Mouse (Mus musculus) lung, embryonic 16.5 days (tissue): ENCODE measurements around the gene Glod5. TPM values are rescaled to one million over a fixed set of nuclear protein-coding genes. Genes with fewer than 3 reads are reported as not detected.

Source experiments
- polyA plus RNA-seq: library from polyadenylated mRNA; unstranded; fragments of >200 nt; fragmentation: Nextera tagmentation; extraction: Ambion mirVana; gene quantifications from 2 replicates; pipeline ENCODE4 v1.2.1, GENCODE M21; 2015

The Glod5 gene
- polyA plus RNA-seq, 1 experiment from 2014 or later: not detected

Other genes with a start within 250 kb of the Glod5 start
- gene Gripap1, start 228.7 kb downstream of the Glod5 start, polyA plus RNA-seq: 41.9 and 44.0 TPM in 2 replicates
- 1.1 TPM in 2 replicates for gene Kcnd1, start 196.2 kb downstream of the Glod5 start, polyA plus RNA-seq
- 33.8 and 36.7 TPM in 2 replicates for gene Otud5, start 177.1 kb downstream of the Glod5 start, polyA plus RNA-seq
- gene Pim2, start 140.2 kb downstream of the Glod5 start, polyA plus RNA-seq: 11.4 and 15.0 TPM in 2 replicates
- 40.9 and 42.7 TPM in 2 replicates for gene Slc35a2, start 134.5 kb downstream of the Glod5 start, polyA plus RNA-seq
- gene Pqbp1, start 119.2 kb downstream of the Glod5 start, polyA plus RNA-seq: 106 and 119 TPM in 2 replicates
- gene Timm17b, start 119.1 kb downstream of the Glod5 start, polyA plus RNA-seq: 156 and 157 TPM in 2 replicates
- gene Gm10491, start 110.7 kb downstream of the Glod5 start, polyA plus RNA-seq: not detected in 2 replicates
- gene Gm10490, start 109.0 kb downstream of the Glod5 start, polyA plus RNA-seq: not detected in 2 replicates
- gene Pcsk1n, start 98.7 kb downstream of the Glod5 start, polyA plus RNA-seq: 0.94 and 1.3 TPM in 2 replicates
- gene Eras, start 89.9 kb downstream of the Glod5 start, polyA plus RNA-seq: not detected in 2 replicates
- gene Hdac6, start 70.6 kb downstream of the Glod5 start, polyA plus RNA-seq: 25.0 and 26.5 TPM in 2 replicates
- 1.1 and 2.8 TPM in 2 replicates for gene Gata1, start 40.4 kb downstream of the Glod5 start, polyA plus RNA-seq
- 56.0 and 63.6 TPM in 2 replicates for gene Suv39h1, start 56.3 kb upstream of the Glod5 start, polyA plus RNA-seq
- 0.70 and 0.79 TPM in 2 replicates for gene Was, start 72.0 kb upstream of the Glod5 start, polyA plus RNA-seq
- 25.4 and 26.0 TPM in 2 replicates for gene Wdr13, start 114.4 kb upstream of the Glod5 start, polyA plus RNA-seq
- gene Rbm3, start 127.4 kb upstream of the Glod5 start, polyA plus RNA-seq: 464 and 486 TPM in 2 replicates
- gene Tbc1d25, start 157.7 kb upstream of the Glod5 start, polyA plus RNA-seq: 13.0 and 14.2 TPM in 2 replicates
- 40.8 and 41.9 TPM in 2 replicates for gene Ebp, start 175.0 kb upstream of the Glod5 start, polyA plus RNA-seq
- gene Porcn, start 188.0 kb upstream of the Glod5 start, polyA plus RNA-seq: 12.9 and 14.4 TPM in 2 replicates
- gene Ftsj1, start 233.9 kb upstream of the Glod5 start, polyA plus RNA-seq: 48.9 and 53.2 TPM in 2 replicates